8 mouse cellular contexts compared by ENCODE assay signal in the genomic region with DNA sequence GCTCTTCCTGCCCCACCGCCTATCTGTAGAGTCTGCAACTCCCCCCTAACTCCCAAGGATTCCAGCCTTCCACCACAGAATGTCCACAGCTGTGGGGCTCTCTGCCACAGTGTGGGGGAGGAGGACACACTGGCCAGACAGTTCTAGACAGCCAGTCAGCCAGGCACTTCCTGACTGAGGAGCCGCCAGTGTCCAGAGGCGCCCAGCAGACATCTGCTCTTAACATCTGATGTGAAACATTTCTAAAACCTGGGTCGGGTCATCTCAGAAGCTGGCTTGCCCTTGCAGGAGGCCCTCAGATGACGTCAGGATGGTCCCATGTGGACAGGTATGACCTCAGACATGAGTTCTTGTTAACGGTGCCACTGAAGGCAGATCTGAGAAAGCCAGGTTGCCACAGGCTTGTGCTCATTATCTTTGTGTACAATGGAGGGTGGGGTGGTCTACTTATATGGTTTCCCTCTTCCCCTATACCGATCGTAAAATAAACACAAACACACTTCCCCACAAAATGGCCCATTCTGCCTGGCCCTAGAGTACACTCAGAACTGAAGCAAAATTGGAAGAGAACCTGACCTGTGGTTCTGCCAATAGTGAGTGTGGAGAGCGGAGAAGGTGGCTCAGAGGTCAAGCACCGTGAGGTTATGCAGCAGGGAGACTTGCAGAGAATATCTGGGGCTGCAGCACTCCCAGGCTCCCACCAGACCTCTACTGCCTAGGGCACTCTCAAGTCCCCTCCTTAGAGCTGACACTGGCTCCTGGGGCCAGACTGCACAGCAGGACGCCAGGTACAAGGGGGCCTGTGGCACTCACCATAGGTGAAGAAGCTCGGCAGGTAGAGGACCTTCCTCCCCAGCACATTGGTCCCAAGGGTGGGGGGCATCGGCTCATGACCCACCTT. TPM values are rescaled to one million over a fixed set of nuclear protein-coding genes. Genes with fewer than 3 reads are reported as not detected.
DNase-seq lines count a peak whose midpoint lies in the region; ATAC-seq lines count a peak whose summit lies in the region.

No protein-coding gene starts in this region.

- H3K4me1 ChIP-seq in embryonic facial prominence, embryonic 13.5 days = peaks cover 51% of the 10 kb centered on the region
- peaks cover 54% of the 10 kb centered on the region for H3K4me1 ChIP-seq in heart, embryonic 15.5 days (replicated peaks)
- peaks cover 41% of the 10 kb centered on the region for H3K4me1 ChIP-seq in midbrain, embryonic 12.5 days

- no peak overlapping the region for H3K4me3 ChIP-seq in embryonic facial prominence, embryonic 13.5 days
- peak overlapping the region; percentile 2; the same call in 1 of the 2 replicates for H3K4me3 ChIP-seq in heart, embryonic 15.5 days
- H3K4me3 ChIP-seq in midbrain, embryonic 12.5 days = no peak overlapping the region

- H3K9ac ChIP-seq in embryonic facial prominence, embryonic 13.5 days = 0 out of 2 replicates have a peak overlapping the region, but pooled peaks have one; percentile 46
- H3K9ac ChIP-seq in heart, embryonic 15.5 days = peak overlapping the region; percentile 25; the same call in 1 of the 2 replicates
- H3K9ac ChIP-seq in midbrain, embryonic 12.5 days (replicated peaks) = no peak overlapping the region

- H3K4me2 ChIP-seq in embryonic facial prominence, embryonic 13.5 days = peak overlapping the region; percentile 22; the same call in 1 of the 2 replicates
- peak overlapping the region; percentile 52 for H3K4me2 ChIP-seq in heart, embryonic 15.5 days
- H3K4me2 ChIP-seq in midbrain, embryonic 12.5 days (replicated peaks) = peak overlapping the region; percentile 11; the same call in 1 of the 2 replicates

- no peaks in the 10 kb centered on the region for H3K27me3 ChIP-seq in embryonic facial prominence, embryonic 13.5 days
- no peaks in the 10 kb centered on the region for H3K27me3 ChIP-seq in heart, embryonic 15.5 days
- H3K27me3 ChIP-seq in midbrain, embryonic 12.5 days = no peaks in the 10 kb centered on the region

- WGBS in embryonic facial prominence, embryonic 13.5 days = 45% methylated on average over 13 of the region's 13 CpGs
- whole genome bisulfite sequencing in heart, embryonic 15.5 days = 22% methylated on average over 13 of the region's 13 CpGs
- WGBS in midbrain, embryonic 12.5 days = 55% methylated on average over 13 of the region's 13 CpGs

- H3K36me3 ChIP-seq in embryonic facial prominence, embryonic 13.5 days = peaks cover 67% of the 10 kb centered on the region
- H3K36me3 ChIP-seq in heart, embryonic 15.5 days = peaks cover 34% of the 10 kb centered on the region
- peaks cover 60% of the 10 kb centered on the region for H3K36me3 ChIP-seq in midbrain, embryonic 12.5 days

- no peaks in the 10 kb centered on the region for H3K9me3 ChIP-seq in embryonic facial prominence, embryonic 13.5 days
- H3K9me3 ChIP-seq in heart, embryonic 15.5 days (replicated peaks) = no peaks in the 10 kb centered on the region
- no peaks in the 10 kb centered on the region for H3K9me3 ChIP-seq in midbrain, embryonic 12.5 days

- peak overlapping the region; percentile 80 for H3K27ac ChIP-seq in embryonic facial prominence, embryonic 13.5 days
- peak overlapping the region; percentile 87 for H3K27ac ChIP-seq in heart, embryonic 15.5 days
- H3K27ac ChIP-seq in midbrain, embryonic 12.5 days (replicated peaks) = peak overlapping the region; percentile 65

- peak; percentile 83 for DNase-seq in MN1 (ENCODE audit: low spot score)
- DNase-seq in kidney, postnatal 36 days = peak; percentile 44 to 51
- DNase-seq in left cerebral cortex, postnatal 36 days (ENCODE audit: low spot score in 2 of 2) = no peak
- DNase-seq in cerebellum, adult 9-10 months = no peak
- DNase-seq in adrenal gland, adult 18-20 months (ENCODE audit: low spot score in 2 of 2) = no peak

- ATAC-seq in embryonic facial prominence, embryonic 13.5 days (ENCODE audit: insufficient number of reproducible peaks, insufficient read depth, low FRiP score, low TSS enrichment, low read depth) = 0 out of 2 replicates have a peak, but pooled peaks have one; percentile 28
- peak; percentile 74 for ATAC-seq in heart, embryonic 15.5 days (replicated peaks; ENCODE audit: insufficient number of reproducible peaks, insufficient read depth, low FRiP score, low read depth)
- peak; percentile 20; the same call in 1 of the 2 replicates for ATAC-seq in midbrain, embryonic 12.5 days (ENCODE audit: low FRiP score, low read depth)

- intact Hi-C loops in left cerebral cortex, postnatal 36 days (cut with DNase I) = no loop called here

RNA-seq across cellular contexts. Expression of gene Mtch1, which starts 5.5 kb away (rescaled TPM):
- polyA plus RNA-seq in embryonic facial prominence, embryonic 13.5 days (2015; fragmentation: Nextera tagmentation; extraction: Ambion mirVana) = 284 and 299 TPM in 2 replicates
- 224 and 299 TPM in 2 replicates for polyA plus RNA-seq in heart, embryonic 15.5 days (2015; fragmentation: Nextera tagmentation; extraction: Ambion mirVana)
- 407 and 436 TPM in 2 replicates for polyA plus RNA-seq in midbrain, embryonic 12.5 days (2016; fragmentation: Nextera tagmentation; extraction: Ambion mirVana)
- 100 to 1,000 TPM; 492 to 581 TPM for total RNA-seq in left cerebral cortex, postnatal 36 days (2021)
- total RNA-seq in adrenal gland, adult 18-20 months (2021) = 100 to 1,000 TPM; 252 to 293 TPM

RNA-seq across cellular contexts. Expression of gene Fgd2, which starts 18.5 kb away (rescaled TPM):
- 11.5 and 12.9 TPM in 2 replicates for polyA plus RNA-seq in embryonic facial prominence, embryonic 13.5 days (2015; fragmentation: Nextera tagmentation; extraction: Ambion mirVana)
- polyA plus RNA-seq in heart, embryonic 15.5 days (2015; fragmentation: Nextera tagmentation; extraction: Ambion mirVana) = 3.0 and 7.0 TPM in 2 replicates
- 3.6 and 5.3 TPM in 2 replicates for polyA plus RNA-seq in midbrain, embryonic 12.5 days (2016; fragmentation: Nextera tagmentation; extraction: Ambion mirVana)
- total RNA-seq in left cerebral cortex, postnatal 36 days (2021) = 1 to 10 TPM; 5.6 to 7.0 TPM
- total RNA-seq in adrenal gland, adult 18-20 months (2021) = 1 to 10 TPM; 3.7 to 9.5 TPM

RNA-seq across cellular contexts. Expression of gene Pi16, which starts 24.8 kb away (rescaled TPM):
- polyA plus RNA-seq in embryonic facial prominence, embryonic 13.5 days (2015; fragmentation: Nextera tagmentation; extraction: Ambion mirVana) = 0.23 and 0.27 TPM in 2 replicates
- 4.3 and 5.8 TPM in 2 replicates for polyA plus RNA-seq in heart, embryonic 15.5 days (2015; fragmentation: Nextera tagmentation; extraction: Ambion mirVana)
- 1.3 and 2.0 TPM in 2 replicates for polyA plus RNA-seq in midbrain, embryonic 12.5 days (2016; fragmentation: Nextera tagmentation; extraction: Ambion mirVana)
- total RNA-seq in left cerebral cortex, postnatal 36 days (2021) = 1 to 10 TPM; 1.1 to 1.3 TPM
- 10 to 100 TPM; 16.8 to 52.3 TPM for total RNA-seq in adrenal gland, adult 18-20 months (2021)

Comparison
In these comparisons a context has a peak if more than half of its experiments do, and no peak if none do; other contexts are left out.
1. DNase-seq: peak in MN1 (single experiment) and kidney, postnatal 36 days (2 of 2); none in left cerebral cortex, postnatal 36 days (0 of 2), cerebellum, adult 9-10 months (single experiment) and adrenal gland, adult 18-20 months (0 of 2).
2. ATAC-seq: peak in every context shown above with its lines; median percentile 74 in heart, embryonic 15.5 days; 28 in embryonic facial prominence, embryonic 13.5 days; 20 in midbrain, embryonic 12.5 days.
3. Peak in every context shown above with its lines, with median percentiles within 50 percentile points of each other: H3K27ac ChIP-seq and H3K4me2 ChIP-seq.